Comparison of ENCODE assay signal across 19 mouse cellular contexts in genomic region chr7:113398083-113398482, GRCm38 (mm10). TPM values are rescaled to one million over a fixed set of nuclear protein-coding genes. Genes with fewer than 3 reads are reported as not detected.
"Had no signal": no experiment of that assay in that cellular context is flagged by ENCODE, and none has a peak within 500 bp of the region (broad histone marks: within the 10 kb centered on the region; RNA-seq: fewer than 3 reads in every experiment).

No protein-coding gene starts in this region.

- ATAC-seq: inflammation-experienced regulatory T-cells, adult 6 months; intestine, embryonic 16.5 days had no signal

- DNase-seq: kidney, adult 18-20 months; kidney, postnatal 14 days; kidney, postnatal 4 days; layer of hippocampus, postnatal 36 days; liver, embryonic 13.5 days; lung, adult 2 months; lung, postnatal 14 days; lung, postnatal 4 days; midbrain, embryonic 14.5 days; thymus, postnatal 36 days had no signal

RNA-seq across cellular contexts. Expression of gene Pth, which starts 9.7 kb away (rescaled TPM):
- total RNA-seq: layer of hippocampus, adult 2 months; layer of hippocampus, postnatal 10 days; layer of hippocampus, postnatal 36 days; left cerebral cortex, postnatal 25 days; liver, adult 2 months; megakaryocyte progenitor cell, adult 5-6 weeks; megakaryocyte-erythroid progenitor cell, adult 5-6 weeks; midbrain, postnatal 0 days had no signal
